Mouse (Mus musculus) limb, embryonic 14.5 days (tissue): ENCODE measurements around the gene Lime1. TPM values are rescaled to one million over a fixed set of nuclear protein-coding genes. Genes with fewer than 3 reads are reported as not detected.

Experiments used
- ATAC-seq: fragments of 200-750 bp; cut with Nextera tagmentation; 2 replicates; pipeline ENCODE4 v1.8.0; 2017; ENCODE audit warnings: low read depth, moderate number of reproducible peaks, moderate TSS enrichment; ENCODE audit not compliant: low FRiP score
- DNase-seq: peaks from one replicate; pipeline ENCODE4 v3.0.0-alpha.2; 2015; ENCODE audit warnings: low spot score
- H3K27ac ChIP-seq: fragments of 300-500 bp; sonication (generic); replicated peaks from 2 replicates; pipeline ENCODE4 v1.5.1; 2014; ENCODE audit warnings: low read depth, mild to moderate bottlenecking, low read length, moderate library complexity, mixed read lengths
- H3K27me3 ChIP-seq: fragments of 300-500 bp; sonication (generic); 2 replicates; pipeline ENCODE4 v1.6.1; 2014; ENCODE audit warnings: low read length, mixed read lengths; ENCODE audit not compliant: control insufficient read depth, insufficient read depth
- H3K36me3 ChIP-seq: fragments of 300-500 bp; sonication (generic); 2 replicates; pipeline ENCODE4 v1.6.1; 2014; ENCODE audit warnings: mild to moderate bottlenecking, low read length, moderate library complexity, mixed read lengths; ENCODE audit not compliant: control insufficient read depth, insufficient read depth
- H3K4me1 ChIP-seq: fragments of 300-500 bp; sonication (generic); 2 replicates; pipeline ENCODE4 v1.6.1; 2014; ENCODE audit warnings: antibody characterized with exemption, low read length, mixed read lengths; ENCODE audit not compliant: control insufficient read depth, insufficient read depth
- H3K4me2 ChIP-seq: fragments of 300-500 bp; sonication (generic); replicated peaks from 2 replicates; pipeline ENCODE4 v1.6.1; 2014; ENCODE audit warnings: low read depth, mild to moderate bottlenecking, low read length, moderate library complexity; ENCODE audit not compliant: severe bottlenecking
- H3K4me3 ChIP-seq: fragments of 300-500 bp; sonication (generic); replicated peaks from 2 replicates; pipeline ENCODE4 v1.5.1; 2014; ENCODE audit warnings: low read length
- H3K9ac ChIP-seq: fragments of 300-500 bp; sonication (generic); 2 replicates; pipeline ENCODE4 v1.6.1; 2014; ENCODE audit warnings: mild to moderate bottlenecking, low read depth, low read length, moderate library complexity; ENCODE audit not compliant: severe bottlenecking
- H3K9me3 ChIP-seq: fragments of 300-500 bp; sonication (generic); 2 replicates; pipeline ENCODE4 v1.6.1; 2016; ENCODE audit warnings: low read length; ENCODE audit not compliant: control insufficient read depth
- POLR2A ChIP-seq: fragments of 200-500 bp; IDR thresholded peaks from 2 replicates; pipeline ENCODE4 v1.8.0; 2012; ENCODE audit warnings: inconsistent platforms, mild to moderate bottlenecking, moderate library complexity, borderline replicate concordance; ENCODE audit not compliant: insufficient read depth, insufficient read length; ENCODE audit errors: extremely low read depth
- WGBS: fragments of 180-500 bp; shearing (Covaris S2); extraction: QIAGEN DNeasy Blood & Tissue Kit; methylation state at CpG from one replicate; pipeline ENCODE4 v1.1.7; 2014; 5-methylcytosine and 5-hydroxymethylcytosine counted together
- polyA plus RNA-seq, 2 experiments: library from polyadenylated mRNA; depleted of rRNA in 1 of 2; stranded (reverse) in 1 of 2; unstranded in 1 of 2; fragments of >200 nt; fragmentation: Nextera tagmentation in 1 of 2; extraction: Ambion mirVana in 1 of 2; gene quantifications; 2 replicates each; pipeline versions ENCODE4 v1.2.1 to v1.2.3; 2012 to 2014

Lime1 gene
- polyA plus RNA-seq, 2 experiments = 21.3 to 63.3 TPM

DNA sequence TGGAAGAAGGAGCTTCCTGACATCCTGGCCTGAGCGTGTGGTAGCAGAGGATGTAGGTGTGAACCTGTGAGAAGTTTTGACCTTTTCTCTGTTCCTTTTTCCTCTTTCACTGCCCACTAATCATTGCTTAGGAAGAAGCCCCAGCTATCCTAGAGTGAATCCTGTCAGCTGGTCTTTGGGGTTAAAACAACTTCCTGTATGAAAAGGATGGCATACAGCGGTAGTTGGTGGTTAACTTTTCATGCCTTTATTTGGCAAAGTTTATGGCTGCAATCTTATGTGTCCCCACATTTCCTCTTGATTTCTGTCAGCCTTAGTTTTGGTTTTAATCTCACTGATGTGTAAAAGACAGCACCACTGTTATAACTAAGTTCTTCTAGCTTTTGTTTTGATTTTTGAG, 2.6 kb upstream of the Lime1 start:
- no peak for ATAC-seq
- H3K27me3 ChIP-seq = no peaks in the 10 kb centered on the region
- TF ChIP-seq POLR2A = no peak
- H3K9ac ChIP-seq = no peak overlapping the region
- H3K9me3 ChIP-seq = no peaks in the 10 kb centered on the region
- H3K27ac ChIP-seq = no peak overlapping the region
- H3K4me1 ChIP-seq = no peaks in the 10 kb centered on the region
- 90% methylated on average over 2 of the region's 2 CpGs for WGBS
- H3K4me2 ChIP-seq = no peak overlapping the region
- H3K4me3 ChIP-seq = no peak overlapping the region
- no peak for DNase-seq
- peaks cover 41% of the 10 kb centered on the region for H3K36me3 ChIP-seq

DNA sequence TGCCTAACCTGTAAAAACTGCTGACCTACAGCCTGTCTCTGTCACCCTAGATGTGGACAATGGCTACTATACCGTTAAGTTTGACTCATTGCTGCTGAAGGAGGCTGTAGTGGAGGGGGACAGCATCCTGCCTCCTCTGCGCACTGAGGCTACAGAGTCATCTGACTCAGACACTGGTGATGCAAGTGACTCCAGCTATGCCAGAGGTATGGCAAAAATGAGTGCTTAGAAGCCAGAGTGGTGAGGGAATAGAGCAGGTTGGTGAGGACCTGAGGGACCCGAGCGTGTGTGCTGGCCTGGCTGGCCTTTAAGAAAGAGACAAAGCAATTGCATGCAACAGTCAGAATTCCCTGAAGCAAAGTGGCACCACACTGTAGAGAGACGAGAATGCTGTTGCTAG, 1.2 kb upstream of the Lime1 start:
- no peak for ATAC-seq
- Histone ChIP-seq H3K27me3 (no peaks in the 10 kb centered on the region), H3K36me3 (peaks cover 56% of the 10 kb centered on the region), H3K4me1 (no peaks in the 10 kb centered on the region), H3K9ac (no peak overlapping the region), H3K4me3 (no peak overlapping the region), H3K9me3 (no peaks in the 10 kb centered on the region), H3K27ac (no peak overlapping the region), H3K4me2 (no peak overlapping the region)
- 90% methylated on average over 5 of the region's 5 CpGs for WGBS
- TF ChIP-seq POLR2A = no peak
- DNase-seq = no peak

DNA sequence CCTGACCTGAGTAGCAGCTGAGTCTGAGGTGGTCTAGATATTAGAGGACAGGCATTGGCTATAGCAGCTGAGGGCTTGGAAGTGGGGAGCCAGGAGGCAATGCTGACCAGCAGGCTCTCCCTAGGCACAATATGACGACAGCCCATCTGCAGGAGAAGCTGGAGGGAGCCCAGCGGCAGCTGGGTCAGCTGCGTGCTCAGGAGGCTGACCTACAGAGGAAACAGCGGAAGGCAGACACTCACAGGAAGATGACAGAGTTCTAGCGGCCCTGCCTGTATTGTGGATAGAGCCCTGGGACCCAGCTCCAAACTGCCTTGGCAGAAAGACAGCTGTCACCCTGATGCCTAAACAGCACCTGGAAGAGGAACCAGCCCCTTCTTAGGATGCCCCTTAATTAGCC, 373 bp downstream of the Lime1 start:
- Histone ChIP-seq H3K9me3 (no peaks in the 10 kb centered on the region), H3K4me1 (no peaks in the 10 kb centered on the region), H3K4me3 (no peak overlapping the region), H3K36me3 (peaks cover 71% of the 10 kb centered on the region), H3K9ac (no peak overlapping the region), H3K27me3 (no peaks in the 10 kb centered on the region), H3K4me2 (no peak overlapping the region), H3K27ac (no peak overlapping the region)
- no peak for DNase-seq
- 82% methylated on average over 5 of the region's 5 CpGs for WGBS
- TF ChIP-seq POLR2A = no peak
- ATAC-seq = no peak

DNA sequence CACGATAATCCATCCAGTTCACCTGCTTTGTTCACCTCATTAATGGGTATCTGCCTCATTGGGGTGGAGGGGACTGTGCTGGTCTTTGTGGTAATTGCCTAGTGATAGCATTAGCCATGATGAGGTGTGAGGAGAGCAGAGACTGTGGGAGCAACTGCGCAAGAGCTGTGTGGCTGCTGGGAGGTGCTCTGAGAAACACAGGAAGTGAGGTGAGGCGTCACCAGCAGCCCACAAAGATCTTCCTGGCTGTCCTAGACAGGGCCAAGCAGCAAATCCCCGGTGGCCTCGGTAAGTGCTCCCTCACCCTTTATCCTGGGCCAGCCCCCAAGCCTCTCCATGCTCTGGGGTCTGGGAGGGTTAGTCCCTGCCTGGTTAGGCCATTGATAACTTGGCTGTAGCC, 1.2 kb downstream of the Lime1 start:
- Histone ChIP-seq H3K4me3 (no peak overlapping the region), H3K9ac (no peak overlapping the region), H3K9me3 (no peaks in the 10 kb centered on the region), H3K4me1 (no peaks in the 10 kb centered on the region), H3K27me3 (no peaks in the 10 kb centered on the region), H3K4me2 (no peak overlapping the region), H3K27ac (no peak overlapping the region), H3K36me3 (peaks cover 79% of the 10 kb centered on the region)
- no peak for DNase-seq
- WGBS = 93% methylated on average over 5 of the region's 5 CpGs
- TF ChIP-seq POLR2A = no peak
- ATAC-seq = no peak

DNA sequence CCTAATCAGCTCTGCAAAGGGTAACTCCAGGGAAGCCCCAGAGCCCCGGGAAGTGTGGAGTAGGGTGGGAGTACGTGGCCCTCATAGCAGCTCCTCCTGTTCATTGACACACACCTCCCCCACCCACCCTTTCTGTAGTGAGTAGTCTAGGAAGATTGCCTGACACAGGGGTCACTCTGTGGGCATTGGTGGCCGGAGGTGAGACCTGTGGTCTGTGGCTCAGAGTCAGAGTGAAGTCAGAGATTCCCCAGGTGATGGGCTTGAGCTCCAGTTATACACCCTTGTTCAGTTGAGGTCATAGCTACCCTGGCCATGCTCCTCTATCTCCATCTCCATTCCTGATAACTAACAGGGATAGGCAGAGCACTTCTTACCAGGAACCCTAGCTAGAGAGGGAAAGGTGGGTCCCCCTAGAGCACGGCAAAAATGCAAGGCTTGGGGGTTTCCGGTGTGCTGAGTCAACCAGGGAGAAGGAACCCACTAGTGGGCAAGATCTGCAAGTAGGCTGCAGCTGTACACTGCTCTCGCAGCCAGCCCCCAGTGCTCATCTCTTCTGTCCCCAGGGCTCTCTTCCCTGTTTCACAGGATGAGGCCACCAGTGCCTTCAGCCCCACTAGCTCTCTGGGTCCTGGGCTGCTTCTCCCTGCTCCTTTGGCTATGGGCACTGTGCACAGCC, 1.9 kb downstream of the Lime1 start:
- no peaks in the 10 kb centered on the region for H3K4me1 ChIP-seq

DNA sequence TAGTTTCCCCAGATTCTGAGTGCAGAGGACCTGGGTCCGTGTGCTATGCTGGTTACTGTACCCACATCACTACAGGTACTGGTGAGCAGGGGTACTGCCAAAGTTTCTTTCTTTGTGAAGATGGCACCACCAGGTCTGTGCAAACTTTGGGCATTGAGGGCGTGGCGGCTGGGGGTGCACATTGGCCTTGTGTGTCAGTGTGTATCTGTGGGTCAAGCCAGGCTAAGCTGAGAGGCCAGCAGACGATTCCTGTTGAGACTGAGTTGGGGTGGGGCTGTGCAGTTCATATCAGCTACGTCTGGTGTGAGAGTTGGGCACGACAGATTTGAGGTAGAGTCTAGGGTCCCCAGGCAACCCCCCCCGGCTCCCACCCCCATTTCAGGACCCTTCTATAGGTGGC, 4.6 kb downstream of the Lime1 start:
- WGBS = 88% methylated on average over 7 of the region's 7 CpGs
- no peaks in the 10 kb centered on the region for H3K27me3 ChIP-seq
- ATAC-seq = no peak
- H3K36me3 ChIP-seq = peaks cover 80% of the 10 kb centered on the region
- H3K9ac ChIP-seq = no peak overlapping the region
- no peak for DNase-seq
- H3K27ac ChIP-seq = no peak overlapping the region
- H3K4me1 ChIP-seq = no peaks in the 10 kb centered on the region
- TF ChIP-seq POLR2A = no peak
- no peak overlapping the region for H3K4me2 ChIP-seq
- no peaks in the 10 kb centered on the region for H3K9me3 ChIP-seq
- H3K4me3 ChIP-seq = no peak overlapping the region

More for the DNA sequence above, 1.9 kb downstream of the Lime1 start:
- ATAC-seq (no peak), DNase-seq (no peak)
- no peak overlapping the region for H3K4me3 ChIP-seq
- no peaks in the 10 kb centered on the region for H3K9me3 ChIP-seq
- H3K4me2 ChIP-seq = no peak overlapping the region
- H3K9ac ChIP-seq = no peak overlapping the region
- no peak overlapping the region for H3K27ac ChIP-seq
- no peaks in the 10 kb centered on the region for H3K27me3 ChIP-seq
- WGBS = 79% methylated on average over 6 of the region's 6 CpGs
- H3K36me3 ChIP-seq = peaks cover 86% of the 10 kb centered on the region
- TF ChIP-seq POLR2A = no peak
